Mouse (Mus musculus) cerebellum, adult 2 months (tissue): ENCODE data around the gene Ogdhl.

Experiments
- CTCF ChIP-seq: fragments of 200-500 bp; IDR thresholded peaks from 2 replicates; pipeline ENCODE4 v1.5.1; 2011; ENCODE audit warnings: low read depth, mild to moderate bottlenecking, control low read depth, low read length, moderate library complexity, borderline replicate concordance; ENCODE audit not compliant: insufficient read depth
- POLR2A ChIP-seq: fragments of 200-500 bp; IDR thresholded peaks from 2 replicates; pipeline ENCODE4 v1.6.1; 2011; ENCODE audit warnings: low read length, control low read depth, borderline replicate concordance; ENCODE audit not compliant: insufficient read depth

DNA sequence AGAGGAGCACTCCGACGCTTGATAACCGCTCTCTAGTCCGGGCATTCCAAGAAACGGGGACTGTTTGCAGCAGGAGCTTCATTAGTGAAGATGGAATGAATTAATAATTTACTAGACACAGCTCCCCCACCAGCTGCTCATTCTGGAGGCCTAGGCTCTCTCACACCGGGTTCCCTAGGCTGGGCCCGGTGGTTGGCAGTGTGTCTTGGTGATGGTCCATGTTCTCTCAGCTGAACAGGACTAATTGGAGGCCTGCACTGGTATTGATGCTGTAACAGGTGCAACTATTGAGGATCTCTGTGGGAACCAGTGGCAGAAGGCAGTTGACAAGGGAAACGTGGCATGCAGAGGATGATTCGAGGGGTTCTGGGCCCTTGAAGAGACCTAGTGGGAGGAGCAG lies 5.5 kb downstream of the Ogdhl start:
- TF ChIP-seq POLR2A (no peak), CTCF (no peak)
